Mouse (Mus musculus): ENCODE data around the gene Mrps34. TPM values are rescaled to one million over a fixed set of nuclear protein-coding genes. Genes with fewer than 3 reads are reported as not detected.

The Mrps34 gene
- total and polyA plus RNA-seq, 2 experiments from 2014 or later, result 39.5 to 128 TPM

- Histone ChIP-seq H3K27me3 (ENCODE audit: insufficient read depth, low read length) (no peaks in the 10 kb centered on the region), H3K36me3 (ENCODE audit: insufficient read depth) (peaks cover 67% of the 10 kb centered on the region), H3K9me3 (ENCODE audit: low read length) (no peaks in the 10 kb centered on the region), H3K4me1 (ENCODE audit: insufficient read depth) (peaks cover 13% of the 10 kb centered on the region), H3K27ac (ENCODE audit: low read depth, low read length) (no peak overlapping the region), H3K4me2 (ENCODE audit: low read depth) (no peak overlapping the region), H3K9ac (no peak overlapping the region), H3K4me3 (ENCODE audit: low read depth, low read length) (no peak overlapping the region)
- no peak for TF ChIP-seq CTCF (IDR thresholded peaks at IDR 0.05; ENCODE audit: low read depth)
- no peak for ATAC-seq
- 75% methylated on average over 5 of the region's 5 CpGs for WGBS
- DNase-seq, result no peak
Observed at GRCm38 (mm10) chr17:24899153-24899552, 4.2 kb downstream of the Mrps34 start.

GRCm38 (mm10) chr17:24900014-24900413 lies 5.1 kb downstream of the Mrps34 start:
- no peak for TF ChIP-seq CTCF (IDR thresholded peaks at IDR 0.05; ENCODE audit: low read depth)
- no peak overlapping the region for H3K4me3 ChIP-seq (ENCODE audit: low read depth, low read length)
- 96% methylated on average over 6 of the region's 6 CpGs for WGBS
- H3K27me3 ChIP-seq (ENCODE audit: insufficient read depth, low read length), result no peaks in the 10 kb centered on the region
- ATAC-seq (no peak), DNase-seq (no peak)
- no peak overlapping the region for H3K4me2 ChIP-seq (ENCODE audit: low read depth)
- H3K27ac ChIP-seq (ENCODE audit: low read depth, low read length), result no peak overlapping the region
- H3K9me3 ChIP-seq (ENCODE audit: low read length), result no peaks in the 10 kb centered on the region
- no peak overlapping the region for H3K9ac ChIP-seq
- H3K36me3 ChIP-seq (ENCODE audit: insufficient read depth), result peaks cover 76% of the 10 kb centered on the region
- H3K4me1 ChIP-seq (ENCODE audit: insufficient read depth), result peaks cover 11% of the 10 kb centered on the region

DNA sequence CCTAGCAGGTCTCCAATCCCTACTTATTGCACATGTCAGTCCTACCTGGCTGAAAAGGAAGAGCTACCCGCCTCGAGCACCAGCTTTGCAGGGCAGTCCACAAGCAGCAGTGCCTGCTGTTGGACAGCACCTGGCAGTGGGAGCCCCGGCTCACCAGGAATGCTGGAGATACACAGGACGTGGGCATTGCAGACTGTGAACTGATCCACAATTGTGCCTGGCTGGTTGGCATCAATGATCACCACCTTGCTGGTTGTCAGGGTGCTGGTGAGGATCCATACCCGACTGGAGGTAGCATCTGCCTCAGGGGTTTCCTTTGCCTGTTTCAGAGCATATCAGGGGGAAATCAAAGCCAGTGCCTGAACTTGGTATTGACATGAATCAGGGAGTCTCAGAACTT lies 7.2 kb downstream of the Mrps34 start:
- H3K36me3 ChIP-seq (ENCODE audit: insufficient read depth), result peaks cover 97% of the 10 kb centered on the region
- TF ChIP-seq CTCF (IDR thresholded peaks at IDR 0.05; ENCODE audit: low read depth), result no peak
- WGBS, result 92% methylated on average over 5 of the region's 5 CpGs
- peaks cover 2% of the 10 kb centered on the region; the same call in 1 of the 2 replicates for H3K4me1 ChIP-seq (ENCODE audit: insufficient read depth)
- no peak overlapping the region for H3K27ac ChIP-seq (ENCODE audit: low read depth, low read length)
- no peak for DNase-seq
- no peaks in the 10 kb centered on the region for H3K9me3 ChIP-seq (ENCODE audit: low read length)
- no peak overlapping the region for H3K4me2 ChIP-seq (ENCODE audit: low read depth)
- no peak for ATAC-seq
- no peaks in the 10 kb centered on the region for H3K27me3 ChIP-seq (ENCODE audit: insufficient read depth, low read length)
- H3K4me3 ChIP-seq (ENCODE audit: low read depth, low read length), result no peak overlapping the region
- H3K9ac ChIP-seq, result no peak overlapping the region

- H3K4me2 ChIP-seq (ENCODE audit: low read depth), result no peak overlapping the region
- no peak overlapping the region for H3K4me3 ChIP-seq (ENCODE audit: low read depth, low read length)
- WGBS, result 70% methylated on average over 9 of the region's 9 CpGs
- no peaks in the 10 kb centered on the region for H3K27me3 ChIP-seq (ENCODE audit: insufficient read depth, low read length)
- H3K27ac ChIP-seq (ENCODE audit: low read depth, low read length), result no peak overlapping the region
- H3K36me3 ChIP-seq (ENCODE audit: insufficient read depth), result peaks cover 100% of the 10 kb centered on the region
- H3K4me1 ChIP-seq (ENCODE audit: insufficient read depth), result no peaks in the 10 kb centered on the region
- TF ChIP-seq CTCF (IDR thresholded peaks at IDR 0.05; ENCODE audit: low read depth), result peak; percentile 49
- DNase-seq (no peak), ATAC-seq (no peak)
- H3K9ac ChIP-seq, result no peak overlapping the region
- no peaks in the 10 kb centered on the region for H3K9me3 ChIP-seq (ENCODE audit: low read length)
Observed at GRCm38 (mm10) chr17:24902671-24903474, 8.0 kb downstream of the Mrps34 start.

DNA sequence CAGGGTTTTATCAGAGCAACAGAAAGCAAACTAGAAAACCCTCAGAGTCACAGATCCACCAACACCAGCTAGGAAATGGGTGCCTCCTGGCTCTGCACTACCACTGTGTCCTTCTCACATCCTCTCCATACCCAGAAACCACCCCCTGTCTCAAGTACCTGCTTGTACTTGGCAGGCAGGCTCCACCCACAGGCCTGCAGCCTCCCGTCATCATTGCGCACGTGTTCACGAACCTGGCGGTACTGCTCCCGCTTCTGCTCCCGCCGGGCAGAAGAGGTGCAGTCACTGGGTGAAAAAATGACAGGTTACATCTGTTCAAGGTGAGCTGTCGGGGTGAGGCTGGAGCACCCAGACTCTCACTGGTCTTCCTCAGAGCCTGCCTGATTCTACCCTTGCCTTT lies 8.9 kb downstream of the Mrps34 start:
- Histone ChIP-seq H3K27me3 (ENCODE audit: insufficient read depth, low read length) (no peaks in the 10 kb centered on the region), H3K4me1 (ENCODE audit: insufficient read depth) (no peaks in the 10 kb centered on the region), H3K36me3 (ENCODE audit: insufficient read depth) (peaks cover 100% of the 10 kb centered on the region), H3K4me3 (ENCODE audit: low read depth, low read length) (no peak overlapping the region), H3K4me2 (ENCODE audit: low read depth) (no peak overlapping the region), H3K9me3 (ENCODE audit: low read length) (no peaks in the 10 kb centered on the region), H3K9ac (no peak overlapping the region), H3K27ac (ENCODE audit: low read depth, low read length) (no peak overlapping the region)
- no peak for ATAC-seq
- DNase-seq, result no peak
- no peak for TF ChIP-seq CTCF (IDR thresholded peaks at IDR 0.05; ENCODE audit: low read depth)
- 90% methylated on average over 9 of the region's 9 CpGs for WGBS

DNA sequence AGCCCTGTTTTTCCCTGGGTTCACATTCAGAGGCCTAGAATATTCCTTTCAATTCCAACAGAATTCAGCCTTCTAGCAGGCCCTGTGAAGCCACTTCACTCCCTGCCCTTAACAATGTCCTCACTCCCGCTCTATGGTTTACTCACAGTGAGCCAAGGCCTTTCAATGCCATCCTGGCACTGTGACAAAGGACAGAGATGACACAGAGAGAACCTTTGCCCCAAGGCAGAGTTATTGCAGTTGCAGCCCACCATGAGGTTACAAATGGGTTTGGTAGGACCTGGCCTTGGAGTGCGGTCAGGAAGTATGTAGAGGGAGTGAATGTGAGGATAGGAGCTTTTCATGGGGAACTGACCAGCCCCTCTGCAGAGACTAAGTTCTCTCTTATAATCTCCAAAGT lies 12.7 kb downstream of the Mrps34 start:
- Histone ChIP-seq H3K27ac (ENCODE audit: low read depth, low read length) (no peak overlapping the region), H3K4me1 (ENCODE audit: insufficient read depth) (no peaks in the 10 kb centered on the region), H3K9ac (no peak overlapping the region), H3K4me3 (ENCODE audit: low read depth, low read length) (no peak overlapping the region), H3K27me3 (ENCODE audit: insufficient read depth, low read length) (no peaks in the 10 kb centered on the region), H3K4me2 (ENCODE audit: low read depth) (no peak overlapping the region), H3K9me3 (ENCODE audit: low read length) (no peaks in the 10 kb centered on the region), H3K36me3 (ENCODE audit: insufficient read depth) (peaks cover 99% of the 10 kb centered on the region)
- DNase-seq (no peak), ATAC-seq (no peak)
- 91% methylated on average over 2 of the region's 2 CpGs for WGBS
- TF ChIP-seq CTCF (IDR thresholded peaks at IDR 0.05; ENCODE audit: low read depth), result no peak

GRCm38 (mm10) chr17:24913984-24914383 lies 19.1 kb downstream of the Mrps34 start:
- DNase-seq, result no peak
- Histone ChIP-seq H3K36me3 (ENCODE audit: insufficient read depth) (peaks cover 93% of the 10 kb centered on the region), H3K27ac (ENCODE audit: low read depth, low read length) (no peak overlapping the region), H3K9ac (no peak overlapping the region), H3K4me1 (ENCODE audit: insufficient read depth) (no peaks in the 10 kb centered on the region), H3K27me3 (ENCODE audit: insufficient read depth, low read length) (no peaks in the 10 kb centered on the region), H3K9me3 (ENCODE audit: low read length) (no peaks in the 10 kb centered on the region), H3K4me2 (ENCODE audit: low read depth) (no peak overlapping the region), H3K4me3 (ENCODE audit: low read depth, low read length) (no peak overlapping the region)
- ATAC-seq, result no peak
- TF ChIP-seq CTCF (IDR thresholded peaks at IDR 0.05; ENCODE audit: low read depth), result no peak

Data from forebrain, postnatal 0 days (tissue).